Mouse (Mus musculus) heart, embryonic 16.5 days (tissue): ENCODE measurements around the gene Dcpp2. TPM values are rescaled to one million over a fixed set of nuclear protein-coding genes. Genes with fewer than 3 reads are reported as not detected.
"Not testable (repeated sequence)": the region's sequence is repeated elsewhere in the genome, so short reads cannot be mapped to it uniquely, and the experiment has no call there.

ENCODE experiments used
- ATAC-seq: fragments of 200-750 bp; cut with Nextera tagmentation; replicated peaks from 2 replicates; pipeline ENCODE4 v1.8.0; 2017; ENCODE audit warnings: moderate number of reproducible peaks; ENCODE audit not compliant: insufficient read depth, low FRiP score; ENCODE audit errors: extremely low read depth
- H3K27ac ChIP-seq: fragments of 300-500 bp; sonication (generic); 2 replicates; pipeline ENCODE4 v1.5.1; 2014; ENCODE audit warnings: mild to moderate bottlenecking, low read length, control low read depth, moderate library complexity
- H3K27me3 ChIP-seq: fragments of 300-500 bp; sonication (generic); 2 replicates; pipeline ENCODE4 v1.6.1; 2014; ENCODE audit warnings: low read length, mixed read lengths; ENCODE audit not compliant: control insufficient read depth, insufficient read depth
- H3K36me3 ChIP-seq: fragments of 300-500 bp; sonication (generic); 2 replicates; pipeline ENCODE4 v1.6.1; 2014; ENCODE audit not compliant: control insufficient read depth, insufficient read depth
- H3K4me1 ChIP-seq: fragments of 300-500 bp; sonication (generic); 2 replicates; pipeline ENCODE4 v1.6.1; 2014; ENCODE audit warnings: low read length, mixed read lengths; ENCODE audit not compliant: control insufficient read depth, insufficient read depth
- H3K4me2 ChIP-seq: fragments of 300-500 bp; sonication (generic); 2 replicates; pipeline ENCODE4 v1.6.1; 2014; ENCODE audit warnings: low read depth, mild to moderate bottlenecking, control low read depth, low read length
- H3K4me3 ChIP-seq: fragments of 300-500 bp; sonication (generic); 2 replicates; pipeline ENCODE4 v1.5.1; 2014; ENCODE audit warnings: mild to moderate bottlenecking, control low read depth, low read length
- H3K9ac ChIP-seq: fragments of 300-500 bp; sonication (generic); 2 replicates; pipeline ENCODE4 v1.6.1; 2014; ENCODE audit warnings: low read length, control low read depth
- H3K9me3 ChIP-seq: fragments of 300-500 bp; sonication (generic); replicated peaks from 2 replicates; pipeline ENCODE4 v1.6.1; 2016; ENCODE audit warnings: low read length; ENCODE audit not compliant: control insufficient read depth
- WGBS: fragments of 180-500 bp; shearing (Covaris S2); extraction: QIAGEN DNeasy Blood & Tissue Kit; methylation state at CpG from one replicate; pipeline ENCODE4 v1.1.7; 2014; 5-methylcytosine and 5-hydroxymethylcytosine counted together
- polyA plus RNA-seq: library from polyadenylated mRNA; unstranded; fragments of >200 nt; fragmentation: Nextera tagmentation; extraction: Ambion mirVana; gene quantifications from 2 replicates; pipeline ENCODE4 v1.2.1, GENCODE M21; 2015

Gene Dcpp2
- polyA plus RNA-seq, result 0.21 TPM in 1 of 2 replicates, not detected in the other

GRCm38 (mm10) chr17:23880576-23880975 is at the start of gene Dcpp2, which contains the start of gene Dcpp1:
Dcpp2 (plus strand) TSS chr17:23880880.
Dcpp1 (plus strand) TSS chr17:23880876.
- not testable (repeated sequence) for H3K27ac ChIP-seq, H3K4me1 ChIP-seq, H3K9me3 ChIP-seq, H3K27me3 ChIP-seq, H3K9ac ChIP-seq, H3K4me2 ChIP-seq, ATAC-seq, H3K4me3 ChIP-seq, H3K36me3 ChIP-seq
- WGBS, result 53% methylated on average over 4 of the region's 4 CpGs

GRCm38 (mm10) chr17:23831201-23831600 is 49.5 kb upstream of the Dcpp2 start:
- no peak for ATAC-seq
- Histone ChIP-seq H3K9me3 (peaks cover 5% of the 10 kb centered on the region; the same call in 1 of the 2 replicates), H3K27me3 (peaks cover 27% of the 10 kb centered on the region), H3K4me3 (no peak overlapping the region), H3K9ac (no peak overlapping the region), H3K4me2 (no peak overlapping the region), H3K36me3 (peaks cover 11% of the 10 kb centered on the region), H3K27ac (no peak overlapping the region), H3K4me1 (peaks cover 12% of the 10 kb centered on the region)
- WGBS, result 91% methylated on average over 1 of the region's 1 CpGs

- no peak for ATAC-seq
- peaks cover 25% of the 10 kb centered on the region for H3K27me3 ChIP-seq
- no peak within 1 kb of the TSS for H3K9ac ChIP-seq
- H3K9me3 ChIP-seq, result no peaks in the 10 kb centered on the region
- H3K4me1 ChIP-seq, result no peaks in the 10 kb centered on the region
- no peaks in the 10 kb centered on the region for H3K36me3 ChIP-seq
- no peak within 1 kb of the TSS for H3K4me2 ChIP-seq
- no peak within 1 kb of the TSS for H3K4me3 ChIP-seq
- H3K27ac ChIP-seq, result no peak within 1 kb of the TSS
- WGBS, result 75% methylated on average over 8 of the region's 8 CpGs
These were observed 44.6 kb upstream of the Dcpp2 start, which contains the start of gene Prss33 for GRCm38 (mm10) chr17:23836006-23836575. Prss33 (minus strand) TSS chr17:23836056.

- Histone ChIP-seq H3K4me1 (no peaks in the 10 kb centered on the region), H3K27ac (no peak overlapping the region), H3K4me2 (no peak overlapping the region), H3K27me3 (no peaks in the 10 kb centered on the region; the same call in 1 of the 2 replicates), H3K9me3 (no peaks in the 10 kb centered on the region), H3K9ac (no peak overlapping the region), H3K36me3 (no peaks in the 10 kb centered on the region), H3K4me3 (no peak overlapping the region)
- no peak for ATAC-seq
- 31% methylated on average over 4 of the region's 4 CpGs for WGBS
These were observed 39.5 kb upstream of the Dcpp2 start for GRCm38 (mm10) chr17:23841145-23841544.

- no peaks in the 10 kb centered on the region for H3K36me3 ChIP-seq
- ATAC-seq, result no peak
- H3K9ac ChIP-seq, result no peak overlapping the region
- H3K9me3 ChIP-seq, result no peaks in the 10 kb centered on the region
- H3K4me3 ChIP-seq, result no peak overlapping the region
- no peak overlapping the region for H3K4me2 ChIP-seq
- H3K27me3 ChIP-seq, result no peaks in the 10 kb centered on the region; the same call in 1 of the 2 replicates
- WGBS, result 41% methylated on average over 23 of the region's 23 CpGs
- no peak overlapping the region for H3K27ac ChIP-seq
- no peaks in the 10 kb centered on the region for H3K4me1 ChIP-seq
These were observed 37.4 kb upstream of the Dcpp2 start for GRCm38 (mm10) chr17:23843141-23843811.

- Histone ChIP-seq H3K9me3 (no peaks in the 10 kb centered on the region), H3K36me3 (no peaks in the 10 kb centered on the region), H3K27ac (no peak within 1 kb of the TSS), H3K4me3 (peak within 1 kb of the TSS; percentile 5; the same call in 1 of the 2 replicates), H3K9ac (no peak within 1 kb of the TSS), H3K4me1 (no peaks in the 10 kb centered on the region), H3K4me2 (peak within 1 kb of the TSS; percentile 39), H3K27me3 (no peaks in the 10 kb centered on the region; the same call in 1 of the 2 replicates)
- ATAC-seq, result no peak
- WGBS, result 12% methylated on average over 19 of the region's 19 CpGs
These were observed 36.8 kb upstream of the Dcpp2 start, which contains the start of the genes Prss32 and Prss41 for GRCm38 (mm10) chr17:23843812-23844273. Prss32 (plus strand) TSS chr17:23843855. Prss41 (minus strand) TSS chr17:23844172.

GRCm38 (mm10) chr17:23850028-23850427 is 30.7 kb upstream of the Dcpp2 start:
- ATAC-seq, result no peak

GRCm38 (mm10) chr17:23850853-23851749 is 29.6 kb upstream of the Dcpp2 start:
- no peak overlapping the region for H3K9ac ChIP-seq
- no peaks in the 10 kb centered on the region for H3K27me3 ChIP-seq
- ATAC-seq, result no peak
- no peak overlapping the region for H3K4me2 ChIP-seq
- WGBS, result 43% methylated on average over 17 of the region's 19 CpGs
- no peak overlapping the region for H3K27ac ChIP-seq
- H3K9me3 ChIP-seq, result no peaks in the 10 kb centered on the region
- H3K4me1 ChIP-seq, result peaks cover 6% of the 10 kb centered on the region; the same call in 1 of the 2 replicates
- no peak overlapping the region for H3K4me3 ChIP-seq
- no peaks in the 10 kb centered on the region for H3K36me3 ChIP-seq

More at GRCm38 (mm10) chr17:23850028-23850427, 30.7 kb upstream of the Dcpp2 start:
- H3K4me3 ChIP-seq, result no peak overlapping the region
- no peaks in the 10 kb centered on the region for H3K36me3 ChIP-seq
- H3K27ac ChIP-seq, result no peak overlapping the region
- WGBS, result 65% methylated on average over 2 of the region's 2 CpGs
- H3K4me1 ChIP-seq, result peaks cover 6% of the 10 kb centered on the region; the same call in 1 of the 2 replicates
- H3K4me2 ChIP-seq, result no peak overlapping the region
- H3K9ac ChIP-seq, result no peak overlapping the region
- no peaks in the 10 kb centered on the region for H3K9me3 ChIP-seq
- no peaks in the 10 kb centered on the region for H3K27me3 ChIP-seq
